Mouse (Mus musculus) MEL (cell line): ENCODE measurements around the gene Gm47995. TPM values are rescaled to one million over a fixed set of nuclear protein-coding genes. Genes with fewer than 3 reads are reported as not detected.

Experiments
- DNase-seq: peaks from one replicate; pipeline ENCODE4 v3.0.0; 2011; ENCODE audit warnings: low read depth, low spot score
- H3K27ac ChIP-seq: 2 replicates; pipeline ENCODE4 v1.5.1; 2012; ENCODE audit warnings: low read depth, mild to moderate bottlenecking, control low read depth, low read length, moderate library complexity; ENCODE audit not compliant: control insufficient read depth
- H3K27me3 ChIP-seq, 2 experiments: fragments of 150-350 bp in 1 of 2; sonication (generic) in 1 of 2; 2 replicates each; pipeline ENCODE4 v1.6.1; 2012; ENCODE audit warnings: low read length in 2 of 2, mild to moderate bottlenecking in 2 of 2, improper control_type of control experiment in 1 of 2, moderate library complexity in 1 of 2; ENCODE audit not compliant: insufficient read depth in 2 of 2, control insufficient read depth in 1 of 2
- H3K36me3 ChIP-seq, 2 experiments: 2 replicates each; pipeline ENCODE4 v1.6.1; 2012 to 2014; ENCODE audit warnings: low read length in 2 of 2, improper control_type of control experiment in 1 of 2, inconsistent platforms in 1 of 2, mild to moderate bottlenecking in 1 of 2; ENCODE audit not compliant: insufficient read depth in 2 of 2, control insufficient read depth in 1 of 2
- H3K4me1 ChIP-seq, 2 experiments: fragments of 150-350 bp in 1 of 2; sonication (generic) in 1 of 2; 2 replicates each; pipeline ENCODE4 v1.6.1; 2012; ENCODE audit warnings: low read length in 2 of 2, improper control_type of control experiment in 1 of 2, mild to moderate bottlenecking in 1 of 2; ENCODE audit not compliant: insufficient read depth in 2 of 2, control insufficient read depth in 1 of 2
- H3K4me3 ChIP-seq, 2 experiments: fragments of 150-350 bp in 1 of 2; sonication (generic) in 1 of 2; 2 replicates each; pipeline ENCODE4 v1.5.1; 2012; ENCODE audit warnings: low read depth in 2 of 2, low read length in 2 of 2, mild to moderate bottlenecking in 2 of 2, moderate library complexity in 2 of 2, control low read depth in 1 of 2, improper control_type of control experiment in 1 of 2; ENCODE audit not compliant: control insufficient read depth in 1 of 2, insufficient read depth in 1 of 2
- H3K79me2 ChIP-seq: 2 replicates; pipeline ENCODE4 v1.6.1; 2012; ENCODE audit warnings: mild to moderate bottlenecking, low read length, moderate library complexity; ENCODE audit not compliant: control insufficient read depth, poor library complexity, insufficient read depth
- H3K9ac ChIP-seq: 2 replicates; pipeline ENCODE4 v1.6.1; 2012; ENCODE audit warnings: low read depth, mild to moderate bottlenecking, control low read depth, low read length, moderate library complexity; ENCODE audit not compliant: control insufficient read depth, poor library complexity, severe bottlenecking
- H3K9me3 ChIP-seq: fragments of 150-350 bp; sonication (generic); replicated peaks from 2 replicates; pipeline ENCODE4 v1.6.1; 2012; ENCODE audit warnings: mild to moderate bottlenecking, low read length, improper control_type of control experiment, moderate library complexity; ENCODE audit not compliant: insufficient read depth
- BHLHE40 ChIP-seq: IDR thresholded peaks from 2 replicates; pipeline ENCODE4 v1.6.1; 2012; ENCODE audit warnings: low read depth, mild to moderate bottlenecking, inconsistent platforms, low read length, improper control_type of control experiment, borderline replicate concordance
- CHD1 ChIP-seq: IDR thresholded peaks from 2 replicates; pipeline ENCODE4 v1.6.1; 2012; ENCODE audit warnings: low read depth, mild to moderate bottlenecking, inconsistent platforms, low read length, improper control_type of control experiment
- CHD2 ChIP-seq: IDR thresholded peaks from 2 replicates; pipeline ENCODE4 v1.6.1; 2011; ENCODE audit warnings: low read length, improper control_type of control experiment
- E2F4 ChIP-seq: IDR thresholded peaks from 2 replicates; pipeline ENCODE4 v1.6.1; 2011; ENCODE audit warnings: low read depth, low read length, improper control_type of control experiment, borderline replicate concordance
- HCFC1 ChIP-seq: IDR thresholded peaks from 2 replicates; pipeline ENCODE4 v1.6.1; 2012; ENCODE audit warnings: low read depth, mild to moderate bottlenecking, inconsistent platforms, low read length, improper control_type of control experiment, moderate library complexity
- JUND ChIP-seq: IDR thresholded peaks from 2 replicates; pipeline ENCODE4 v1.6.1; 2011; ENCODE audit warnings: low read depth, mild to moderate bottlenecking, improper control_type of control experiment, low read length
- MAX ChIP-seq: IDR thresholded peaks from 2 replicates; pipeline ENCODE4 v1.6.1; 2011; ENCODE audit warnings: low read length, improper control_type of control experiment
- MYC ChIP-seq: IDR thresholded peaks from 2 replicates; pipeline ENCODE4 v1.6.1; 2011; ENCODE audit warnings: low read depth, mild to moderate bottlenecking, low read length, improper control_type of control experiment, moderate library complexity
- POLR2A ChIP-seq, 2 experiments: IDR thresholded peaks; 2 replicates each; pipeline ENCODE4 v1.6.1; 2011 to 2012; ENCODE audit warnings: low read length in 2 of 2, mild to moderate bottlenecking in 2 of 2, control low read depth in 1 of 2, improper control_type of control experiment in 1 of 2, low read depth in 1 of 2, moderate library complexity in 1 of 2; ENCODE audit not compliant: control insufficient read depth in 1 of 2, insufficient read depth in 1 of 2, poor library complexity in 1 of 2
- RAD21 ChIP-seq: IDR thresholded peaks from 2 replicates; pipeline ENCODE4 v1.6.1; 2011; ENCODE audit warnings: mild to moderate bottlenecking, low read depth, low read length, improper control_type of control experiment
- SIN3A ChIP-seq: IDR thresholded peaks from 2 replicates; pipeline ENCODE4 v1.6.1; 2012; ENCODE audit warnings: low read length, improper control_type of control experiment, inconsistent platforms
- TCF12 ChIP-seq: IDR thresholded peaks from 2 replicates; pipeline ENCODE4 v1.6.1; 2014; ENCODE audit warnings: low read depth, mild to moderate bottlenecking, inconsistent platforms, low read length, improper control_type of control experiment, moderate library complexity
- UBTF ChIP-seq: IDR thresholded peaks from 2 replicates; pipeline ENCODE4 v1.6.1; 2012; ENCODE audit warnings: low read depth, mild to moderate bottlenecking, inconsistent platforms, low read length, improper control_type of control experiment, moderate library complexity, borderline replicate concordance; ENCODE audit not compliant: insufficient read depth
- USF2 ChIP-seq, 2 experiments: IDR thresholded peaks; 2 replicates each; pipeline ENCODE4 v1.6.1; 2011 to 2012; ENCODE audit warnings: improper control_type of control experiment in 2 of 2, low read length in 2 of 2, borderline replicate concordance in 1 of 2, inconsistent platforms in 1 of 2, low read depth in 1 of 2, mild to moderate bottlenecking in 1 of 2; ENCODE audit not compliant: insufficient read depth in 1 of 2
- ZMIZ1 ChIP-seq: IDR thresholded peaks from 2 replicates; pipeline ENCODE4 v1.6.1; 2012; ENCODE audit warnings: low read depth, mild to moderate bottlenecking, inconsistent platforms, low read length, improper control_type of control experiment, moderate library complexity
- ZNF384 ChIP-seq: IDR thresholded peaks from 2 replicates; pipeline ENCODE4 v1.6.1; 2012; ENCODE audit warnings: low read depth, mild to moderate bottlenecking, inconsistent platforms, low read length, improper control_type of control experiment
- polyA plus RNA-seq, 2 experiments: library from polyadenylated mRNA; stranded (reverse) in 1 of 2; unstranded in 1 of 2; fragments of >175 nt in 1 of 2; fragments of >200 nt in 1 of 2; gene quantifications; 2 replicates each; pipeline versions ENCODE4 v1.2.1 to v1.2.4; 2012; ENCODE audit warnings: low replicate concordance in 2 of 2, low read depth in 1 of 2; ENCODE audit not compliant: insufficient read length in 2 of 2, insufficient read depth in 1 of 2, missing spikeins in 1 of 2
- total RNA-seq: library from RNA; depleted of rRNA; stranded (reverse); fragments of 300-350 nt; gene quantifications from 2 replicates; pipeline ENCODE4 v1.2.3, GENCODE M21; 2012; rRNA removed

Gm47995 gene
- total and polyA plus RNA-seq, 3 experiments = 0.18 TPM; not detected in 2

- H3K4me1 ChIP-seq = peaks cover 1 to 3% of the 10 kb centered on the region in 2 experiments; a peak in 2 of 4 replicates
- no peak for DNase-seq
- H3K9ac ChIP-seq = no peak overlapping the region
- no peak overlapping the region for H3K27ac ChIP-seq
- no peak overlapping the region for H3K4me3 ChIP-seq
- no peaks in the 10 kb centered on the region; the same call in 1 of the 2 replicates for H3K79me2 ChIP-seq
- peaks cover 0 to 4% of the 10 kb centered on the region in 2 experiments; a peak in 1 of 4 replicates for H3K36me3 ChIP-seq
- TF ChIP-seq MAX (no peak), CHD1 (no peak), POLR2A (IDR thresholded peaks at IDR 0.05; ENCODE audit: control insufficient read depth in 1 of 2, insufficient read depth in 1 of 2, low read depth in 1 of 2, low read length in 2 of 2, poor library complexity in 1 of 2) (no peak), HCFC1 (no peak), TCF12 (no peak), MYC (no peak), ZNF384 (no peak), USF2 (IDR thresholded peaks at IDR 0.05; ENCODE audit: borderline replicate concordance in 1 of 2, insufficient read depth in 1 of 2, low read depth in 1 of 2, low read length in 2 of 2) (no peak), ZMIZ1 (no peak), JUND (no peak), CHD2 (no peak), RAD21 (no peak), BHLHE40 (no peak), UBTF (no peak), SIN3A (no peak), E2F4 (no peak)
- no peaks in the 10 kb centered on the region for H3K27me3 ChIP-seq
- H3K9me3 ChIP-seq = no peaks in the 10 kb centered on the region
Observed at GRCm38 (mm10) chr1:151245846-151246245, 47.6 kb downstream of the Gm47995 start.

Other genes starting within 250 kb of the Gm47995 start
- gene Hmcn1, start 205.0 kb upstream of the Gm47995 start, total RNA-seq = not detected in 2 replicates
- not detected for gene Hmcn1, start 205.0 kb upstream of the Gm47995 start, polyA plus RNA-seq
- 0.19 and 0.26 TPM in 2 replicates for gene Gm47985, start 15.9 kb upstream of the Gm47995 start, total RNA-seq
- gene Gm47985, start 15.9 kb upstream of the Gm47995 start, polyA plus RNA-seq = under 1 TPM in 1 of 2 experiments, not detected in 1; 0.25 TPM
- gene Gm8947, start 6.1 kb upstream of the Gm47995 start, total RNA-seq = 0.08 TPM in 1 of 2 replicates, not detected in the other
- gene Gm8947, start 6.1 kb upstream of the Gm47995 start, polyA plus RNA-seq = not detected
- gene 3110040M04Rik, start 5.7 kb downstream of the Gm47995 start, total RNA-seq = 0.19 TPM in 1 of 2 replicates, not detected in the other
- under 1 TPM in 1 of 2 experiments, not detected in 1; 0.25 TPM for gene 3110040M04Rik, start 5.7 kb downstream of the Gm47995 start, polyA plus RNA-seq
- not detected in 2 replicates for gene Gm47996, start 11.7 kb downstream of the Gm47995 start, total RNA-seq
- not detected for gene Gm47996, start 11.7 kb downstream of the Gm47995 start, polyA plus RNA-seq
- 72.0 and 74.5 TPM in 2 replicates for gene Ivns1abp, start 146.0 kb downstream of the Gm47995 start, total RNA-seq
- gene Ivns1abp, start 146.0 kb downstream of the Gm47995 start, polyA plus RNA-seq = 100 to 1,000 TPM; 127 to 138 TPM
- gene Swt1, start 230.0 kb downstream of the Gm47995 start, total RNA-seq = 13.7 and 14.1 TPM in 2 replicates
- 10 to 100 TPM in 1 of 2 experiments, not detected in 1; 13.5 TPM for gene Swt1, start 230.0 kb downstream of the Gm47995 start, polyA plus RNA-seq
- 13.3 and 15.4 TPM in 2 replicates for gene Trmt1l, start 230.1 kb downstream of the Gm47995 start, total RNA-seq
- 10 to 100 TPM in 1 of 2 experiments, not detected in 1; 18.2 TPM for gene Trmt1l, start 230.1 kb downstream of the Gm47995 start, polyA plus RNA-seq